Mouse (Mus musculus): Measurements from ENCODE around the gene Ctf1. TPM values are rescaled to one million over a fixed set of nuclear protein-coding genes. Genes with fewer than 3 reads are reported as not detected.

Ctf1 gene
- total RNA-seq, 2 experiments from 2014 or later: 5.2 to 5.4 TPM

- DNase-seq (ENCODE audit: low spot score in 2 of 2): no peak
These were observed 54.5 kb downstream of the Ctf1 start for GRCm38 (mm10) chr7:127766851-127767609.

Small RNA genes within 50 kb of the gene (microRNA-seq; reads per million reads assigned to microRNA genes)
- not detected for gene Mir762

Other genes with a start within 250 kb of the Ctf1 start
- 10 to 100 TPM; 90.8 to 94.0 TPM for gene Fbrs, start 233.5 kb upstream of the Ctf1 start, total RNA-seq (2021)
- gene Srcap, start 200.8 kb upstream of the Ctf1 start, total RNA-seq (2021): 100 to 1,000 TPM; 111 to 118 TPM
- gene Gm42715, start 193.2 kb upstream of the Ctf1 start, total RNA-seq (2021): 10 to 100 TPM; 26.4 to 27.5 TPM
- not detected for gene Tmem265, start 151.3 kb upstream of the Ctf1 start, total RNA-seq (2021)
- 10 to 100 TPM; 49.3 to 60.9 TPM for gene Phkg2, start 139.4 kb upstream of the Ctf1 start, total RNA-seq (2021)
- gene Ccdc189, start 124.1 kb upstream of the Ctf1 start, total RNA-seq (2021): 10 to 100 TPM; 11.9 to 13.5 TPM
- gene Rnf40, start 124.0 kb upstream of the Ctf1 start, total RNA-seq (2021): 10 to 100 TPM; 85.1 to 89.5 TPM
- 10 to 100 TPM; 29.4 to 31.6 TPM for gene Zfp629, start 96.9 kb upstream of the Ctf1 start, total RNA-seq (2021)
- gene Bcl7c, start 3.8 kb upstream of the Ctf1 start, total RNA-seq (2021): 100 to 1,000 TPM; 129 to 135 TPM
- not detected for gene Ctf2, start 19.4 kb downstream of the Ctf1 start, total RNA-seq (2021)
- gene Fbxl19, start 31.8 kb downstream of the Ctf1 start, total RNA-seq (2021): 10 to 100 TPM; 24.6 to 26.0 TPM
- 10 to 100 TPM; 26.7 to 28.9 TPM for gene Orai3, start 57.1 kb downstream of the Ctf1 start, total RNA-seq (2021)
- gene Setd1a, start 63.9 kb downstream of the Ctf1 start, total RNA-seq (2021): 10 to 100 TPM; 63.9 to 64.9 TPM
- 1 to 10 TPM; 6.2 to 8.1 TPM for gene Gm49388, start 72.9 kb downstream of the Ctf1 start, total RNA-seq (2021)
- gene Hsd3b7, start 87.9 kb downstream of the Ctf1 start, total RNA-seq (2021): 10 to 100 TPM; 36.9 to 49.1 TPM
- gene Stx4a, start 111.6 kb downstream of the Ctf1 start, total RNA-seq (2021): 100 to 1,000 TPM; 101 to 106 TPM
- gene Stx1b, start 111.8 kb downstream of the Ctf1 start, total RNA-seq (2021): 10 to 100 TPM; 11.8 to 12.2 TPM
- 10 to 100 TPM; 50.2 to 55.8 TPM for gene Zfp646, start 163.5 kb downstream of the Ctf1 start, total RNA-seq (2021)
- gene Zfp668, start 164.1 kb downstream of the Ctf1 start, total RNA-seq (2021): 10 to 100 TPM; 13.4 to 13.7 TPM
- gene Prss53, start 178.2 kb downstream of the Ctf1 start, total RNA-seq (2021): 1 to 10 TPM in 1 of 2 experiments, under 1 TPM in 1; 0.87 to 2.9 TPM
- gene Gm21974, start 182.7 kb downstream of the Ctf1 start, total RNA-seq (2021): not detected
- 10 to 100 TPM; 71.8 to 93.6 TPM for gene Vkorc1, start 182.9 kb downstream of the Ctf1 start, total RNA-seq (2021)
- gene Bckdk, start 191.3 kb downstream of the Ctf1 start, total RNA-seq (2021): 100 to 1,000 TPM; 105 to 112 TPM
- gene Kat8, start 199.8 kb downstream of the Ctf1 start, total RNA-seq (2021): 10 to 100 TPM; 27.5 to 30.8 TPM
- gene Prss8, start 217.4 kb downstream of the Ctf1 start, total RNA-seq (2021): 10 to 100 TPM in 1 of 2 experiments, 1 to 10 TPM in 1; 1.2 to 13.9 TPM
- 1 to 10 TPM; 6.4 to 8.1 TPM for gene Prss36, start 234.0 kb downstream of the Ctf1 start, total RNA-seq (2021)